Mouse (Mus musculus): ENCODE results near the gene Wasf2.

Gene Wasf2

DNA sequence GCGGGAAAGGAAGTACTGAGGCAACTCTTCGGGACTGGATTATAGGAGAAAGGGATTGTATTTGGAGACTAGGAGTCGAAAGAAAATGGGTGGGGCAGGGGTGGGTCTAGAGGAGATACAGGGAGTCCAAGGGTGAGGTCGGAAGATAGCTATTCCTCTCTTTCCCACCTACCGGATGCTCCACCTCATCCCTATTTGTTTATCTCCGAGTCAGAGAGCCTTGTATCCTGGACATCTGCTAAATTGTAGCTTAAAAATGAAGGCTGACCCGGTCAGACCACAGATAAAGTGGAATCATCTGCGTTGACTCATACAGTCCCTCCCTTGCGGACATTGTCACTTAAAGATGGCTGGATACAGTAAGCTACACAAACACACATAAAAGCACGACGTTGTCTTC lies 111.6 kb downstream of the Wasf2 start:
- in situ Hi-C loops (cut with MboI; ENCODE audit: low pct_unique_long_range_greater_than_20kb in 1 of 2, low sequenced_read_pairs in 2 of 2, unreplicated experiment in 1 of 2) = no loop called here

DNA sequence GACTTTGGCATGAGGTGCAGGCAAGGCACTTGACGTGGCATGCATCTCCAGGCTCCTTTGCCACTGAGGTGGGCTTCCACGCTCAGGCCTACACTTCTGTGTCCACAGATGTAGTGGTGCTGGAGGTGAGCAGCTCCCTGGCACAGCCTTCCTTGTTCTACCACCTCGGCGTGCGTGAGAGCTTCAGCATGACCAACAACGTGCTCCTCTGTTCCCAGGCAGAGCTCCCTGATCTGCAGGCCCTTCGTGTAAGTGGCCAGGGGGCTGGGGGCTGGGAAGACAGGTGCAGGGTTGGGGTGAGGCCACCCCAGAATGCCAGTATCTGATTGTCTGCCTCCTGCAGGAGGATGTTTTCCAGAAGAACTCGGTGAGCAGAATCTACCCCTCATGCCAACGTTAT lies 112.4 kb downstream of the Wasf2 start:
- in situ Hi-C loops (cut with MboI; ENCODE audit: low pct_unique_long_range_greater_than_20kb in 1 of 2, low sequenced_read_pairs in 2 of 2, unreplicated experiment in 1 of 2) = no loop called here

DNA sequence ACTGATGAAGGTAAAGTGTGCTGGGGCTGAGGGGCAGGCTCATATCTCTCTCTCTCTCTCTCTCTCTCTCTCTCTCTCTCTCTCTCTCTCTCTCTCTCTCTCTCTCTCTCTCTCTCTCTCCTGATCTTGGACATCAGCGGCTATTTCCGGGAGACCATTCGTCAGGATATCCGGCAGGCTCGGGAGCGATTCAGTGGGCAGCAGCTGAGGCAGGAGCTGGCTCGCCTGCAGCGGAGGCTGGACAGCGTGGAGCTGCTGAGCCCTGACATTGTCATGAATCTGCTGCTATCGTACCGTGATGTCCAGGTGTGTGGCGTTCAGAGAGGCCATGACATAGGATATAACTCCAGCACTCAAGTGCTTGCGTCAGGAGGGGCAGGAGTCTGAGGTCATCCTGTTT lies 113.2 kb downstream of the Wasf2 start:
- in situ Hi-C loops (cut with MboI; ENCODE audit: low pct_unique_long_range_greater_than_20kb in 1 of 2, low sequenced_read_pairs in 2 of 2, unreplicated experiment in 1 of 2) = no loop called here

DNA sequence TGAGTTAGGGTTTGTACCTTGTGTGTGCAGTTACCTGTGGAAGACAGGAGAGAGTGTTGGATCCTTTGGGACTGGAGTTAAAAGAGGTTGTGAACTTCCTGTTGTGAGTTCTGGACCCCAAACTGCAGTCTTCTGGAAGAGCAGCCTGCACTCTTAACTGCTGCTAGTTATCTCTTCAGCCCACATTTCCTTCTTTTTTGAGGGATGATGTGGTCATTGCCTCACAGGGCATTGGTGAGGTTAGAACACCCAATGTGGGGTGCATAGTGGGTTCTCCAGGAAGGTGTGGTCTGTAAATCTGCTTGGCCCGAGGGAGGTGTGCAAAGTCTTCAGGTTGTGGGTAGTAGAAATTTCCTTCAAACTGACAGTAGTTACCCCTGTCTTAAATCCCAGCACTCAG lies 114.0 kb downstream of the Wasf2 start:
- in situ Hi-C loops (cut with MboI; ENCODE audit: low pct_unique_long_range_greater_than_20kb in 1 of 2, low sequenced_read_pairs in 2 of 2, unreplicated experiment in 1 of 2) = no loop called here

DNA sequence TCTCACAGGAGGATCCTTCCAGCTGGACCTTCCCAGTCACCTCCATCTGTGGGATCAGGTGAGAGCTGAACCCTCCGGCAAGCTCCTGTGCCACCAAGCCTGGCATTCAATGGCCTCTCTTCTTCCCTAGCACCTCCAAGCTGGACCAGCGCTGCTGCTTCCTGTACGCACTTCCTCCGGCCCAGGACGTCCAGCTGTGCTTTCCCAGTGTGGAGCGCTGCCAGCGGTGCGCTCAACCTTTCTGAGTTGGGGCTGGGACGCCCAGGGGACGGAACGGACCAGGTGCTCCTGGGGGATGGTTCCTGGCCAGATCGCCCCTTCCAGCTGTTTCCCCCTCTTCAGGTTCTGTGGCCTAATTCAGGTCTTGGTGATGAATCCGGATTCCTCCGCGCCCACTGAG lies 116.8 kb downstream of the Wasf2 start:
- in situ Hi-C loops (cut with MboI; ENCODE audit: low pct_unique_long_range_greater_than_20kb in 1 of 2, low sequenced_read_pairs in 2 of 2, unreplicated experiment in 1 of 2) = no loop called here

DNA sequence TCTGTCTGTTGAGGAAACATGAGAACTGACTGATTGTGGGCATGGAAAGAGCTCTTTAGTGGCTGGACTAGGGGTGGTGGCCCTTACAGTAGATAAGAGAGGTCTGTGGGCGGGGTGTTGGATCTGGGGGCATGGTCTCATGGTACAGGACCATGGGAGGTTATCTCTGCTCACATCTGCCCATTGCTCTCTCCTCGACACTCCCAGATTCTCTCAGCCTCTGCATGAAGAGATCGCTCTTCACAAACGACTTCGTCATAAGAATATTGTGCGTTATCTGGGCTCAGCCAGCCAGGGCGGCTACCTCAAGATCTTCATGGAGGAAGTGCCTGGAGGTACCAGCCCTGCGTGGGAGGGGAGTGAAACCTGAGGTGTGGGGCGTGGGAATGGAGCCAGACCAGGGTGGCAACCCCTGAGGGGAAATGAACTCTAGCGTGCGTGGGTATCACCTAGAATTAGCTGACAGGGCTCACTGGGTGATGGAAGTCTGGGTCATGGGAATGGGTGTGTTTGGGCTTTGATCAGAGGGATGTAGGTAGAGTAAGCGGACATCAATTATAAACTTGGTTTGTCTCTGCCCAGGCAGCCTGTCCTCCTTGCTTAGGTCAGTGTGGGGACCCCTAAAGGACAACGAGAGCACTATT lies 117.6 kb downstream of the Wasf2 start:
- in situ Hi-C loops (cut with MboI; ENCODE audit: low pct_unique_long_range_greater_than_20kb in 1 of 2, low sequenced_read_pairs in 2 of 2, unreplicated experiment in 1 of 2) = no loop called here

Measured in mouse embryonic stem cell (cell line).